Mouse (Mus musculus): ENCODE results near the gene Kcns3.

The Kcns3 gene

DNA sequence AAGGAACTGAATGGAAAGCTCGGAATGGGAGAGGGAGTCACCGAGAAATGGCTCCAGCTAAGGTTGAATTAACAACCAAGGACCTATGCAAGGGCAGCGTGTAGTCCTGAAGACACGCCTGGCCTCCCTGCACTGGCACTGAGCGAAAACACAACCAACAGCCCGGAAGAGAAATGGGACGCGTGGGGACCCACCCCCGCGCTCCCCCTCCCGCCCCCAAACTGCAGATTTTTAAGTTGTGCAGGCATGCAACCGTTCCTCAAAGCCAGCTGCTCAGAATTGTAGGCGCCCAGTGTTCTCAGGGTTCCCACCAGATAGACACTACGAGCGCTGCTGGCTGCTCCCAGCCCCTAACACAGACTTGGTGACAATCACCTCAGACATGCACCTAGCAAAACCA lies at the start of gene Kcns3:
Gene Kcns3, minus strand, starts transcription at position 42 of the 400 bp plus-strand sequence.
- no peak for DNase-seq (ENCODE audit: low spot score)

DNA sequence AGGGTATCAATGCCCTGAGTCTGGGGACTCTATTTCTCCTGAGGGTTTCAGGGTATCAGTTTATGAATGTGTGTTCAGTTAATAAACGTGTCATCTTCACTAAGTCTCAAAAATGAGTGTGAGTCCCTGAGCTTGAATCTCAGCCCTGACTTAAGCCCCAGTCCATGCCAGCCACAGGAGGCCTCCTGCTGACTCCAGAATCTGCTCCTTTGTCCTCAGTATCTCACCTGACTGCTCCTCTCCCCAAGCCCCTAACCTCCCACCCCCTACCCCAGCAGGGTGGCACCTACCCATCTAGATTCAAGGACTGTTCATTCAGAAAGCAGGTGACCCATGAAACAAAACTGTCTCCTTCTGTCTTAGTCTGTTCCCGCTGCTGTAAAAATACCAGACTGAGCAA lies 47.7 kb upstream of the Kcns3 start:
- DNase-seq (ENCODE audit: low spot score): no peak

DNA sequence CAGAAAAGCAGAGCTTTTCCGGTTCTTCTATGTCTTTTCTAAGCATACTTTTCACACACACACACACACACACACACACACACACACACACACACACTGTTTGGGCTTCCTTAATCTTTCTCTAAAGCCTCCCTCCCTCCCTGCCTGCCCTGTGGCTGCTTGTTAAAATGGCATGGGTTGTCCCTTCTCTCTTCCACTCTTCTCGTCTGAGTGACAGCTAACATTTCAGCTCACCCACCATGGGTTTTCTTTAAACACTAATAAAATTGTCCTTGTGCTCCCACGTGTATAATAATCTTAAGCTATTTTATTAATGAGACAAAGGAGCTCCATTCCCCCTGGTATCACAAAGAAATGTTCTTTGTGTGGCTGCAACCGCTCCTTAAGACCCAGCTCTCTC lies 47.2 kb upstream of the Kcns3 start:
- no peak for DNase-seq (ENCODE audit: low spot score)

GRCm38 (mm10) chr12:11196830-11197229 lies 46.0 kb upstream of the Kcns3 start:
- no peak for DNase-seq (ENCODE audit: low spot score)

DNA sequence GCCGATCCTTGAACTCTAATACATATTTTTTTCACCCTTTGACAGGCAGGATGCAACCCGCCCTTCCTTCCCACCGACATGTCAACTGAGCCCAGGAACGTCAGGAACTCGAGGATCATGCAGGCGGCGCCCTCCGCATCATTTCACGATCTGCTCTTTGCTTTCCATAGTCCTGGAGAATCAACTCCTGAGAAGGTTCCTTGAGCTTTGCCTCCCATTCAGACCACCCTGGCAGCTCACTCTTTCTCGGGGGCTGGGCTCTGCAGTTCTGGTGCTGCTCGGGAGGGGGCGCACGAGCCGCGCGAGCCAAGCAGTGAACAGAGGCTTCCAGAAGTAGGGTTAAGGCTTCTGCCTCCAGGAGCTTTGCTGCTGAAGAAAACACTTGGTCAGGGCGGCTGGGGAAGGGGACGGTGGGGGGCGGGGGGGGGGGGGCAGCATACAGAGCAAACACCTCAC lies 45.3 kb upstream of the Kcns3 start:
- no peak for DNase-seq (ENCODE audit: low spot score)

- no peak for DNase-seq (ENCODE audit: low spot score)
Measured at GRCm38 (mm10) chr12:11195031-11195430, 44.2 kb upstream of the Kcns3 start.

- DNase-seq (ENCODE audit: low spot score): peak; percentile 60
Measured at GRCm38 (mm10) chr12:11178486-11179154, 27.8 kb upstream of the Kcns3 start.

GRCm38 (mm10) chr12:11177408-11178394 lies 26.8 kb upstream of the Kcns3 start:
- no peak for DNase-seq (ENCODE audit: low spot score)

GRCm38 (mm10) chr12:11158670-11159069 lies 7.8 kb upstream of the Kcns3 start:
- no peak for DNase-seq (ENCODE audit: low spot score)

DNA sequence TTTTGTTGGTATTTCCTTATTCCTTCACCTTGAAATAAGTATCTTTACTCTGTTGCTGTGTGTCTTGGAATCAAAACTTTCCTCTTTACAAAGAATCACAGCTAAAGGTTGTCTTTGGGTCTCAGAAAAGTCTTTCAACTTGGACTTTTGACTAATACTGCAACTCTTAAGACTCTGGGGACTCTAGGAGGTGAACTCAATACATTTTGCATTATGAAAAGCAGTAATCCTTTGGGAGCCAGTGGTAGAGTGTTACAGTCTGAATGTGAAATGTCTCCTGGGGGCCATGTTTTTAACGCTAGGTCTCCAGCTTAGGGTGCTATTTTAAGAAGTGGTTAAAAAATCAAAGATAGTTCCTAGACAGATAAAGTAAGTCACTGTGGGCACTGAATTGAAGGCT lies 4.3 kb upstream of the Kcns3 start:
- DNase-seq (ENCODE audit: low spot score): no peak

DNA sequence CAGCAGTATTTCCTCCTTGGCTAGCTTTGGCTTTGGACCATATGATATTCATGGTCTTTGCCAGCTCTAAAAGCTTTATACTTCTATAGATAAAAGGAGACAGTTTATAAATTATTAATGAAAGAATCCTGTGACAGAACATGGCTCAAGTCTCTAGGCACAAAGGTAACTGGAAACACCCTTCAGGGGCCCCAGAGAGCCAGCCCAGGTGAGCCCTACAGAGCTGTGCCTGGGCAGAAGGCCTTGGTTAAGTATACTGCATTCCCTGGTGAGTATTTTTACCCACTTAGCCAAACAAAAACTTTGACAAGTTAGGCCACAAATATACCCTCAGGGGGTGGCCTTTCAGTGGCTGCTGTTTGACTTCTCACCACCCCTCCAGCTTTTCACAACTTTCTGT lies 2.7 kb upstream of the Kcns3 start:
- no peak for DNase-seq (ENCODE audit: low spot score)

- no peak for DNase-seq (ENCODE audit: low spot score)
Measured at GRCm38 (mm10) chr12:11150192-11150935, 492 bp downstream of the Kcns3 start.

DNA sequence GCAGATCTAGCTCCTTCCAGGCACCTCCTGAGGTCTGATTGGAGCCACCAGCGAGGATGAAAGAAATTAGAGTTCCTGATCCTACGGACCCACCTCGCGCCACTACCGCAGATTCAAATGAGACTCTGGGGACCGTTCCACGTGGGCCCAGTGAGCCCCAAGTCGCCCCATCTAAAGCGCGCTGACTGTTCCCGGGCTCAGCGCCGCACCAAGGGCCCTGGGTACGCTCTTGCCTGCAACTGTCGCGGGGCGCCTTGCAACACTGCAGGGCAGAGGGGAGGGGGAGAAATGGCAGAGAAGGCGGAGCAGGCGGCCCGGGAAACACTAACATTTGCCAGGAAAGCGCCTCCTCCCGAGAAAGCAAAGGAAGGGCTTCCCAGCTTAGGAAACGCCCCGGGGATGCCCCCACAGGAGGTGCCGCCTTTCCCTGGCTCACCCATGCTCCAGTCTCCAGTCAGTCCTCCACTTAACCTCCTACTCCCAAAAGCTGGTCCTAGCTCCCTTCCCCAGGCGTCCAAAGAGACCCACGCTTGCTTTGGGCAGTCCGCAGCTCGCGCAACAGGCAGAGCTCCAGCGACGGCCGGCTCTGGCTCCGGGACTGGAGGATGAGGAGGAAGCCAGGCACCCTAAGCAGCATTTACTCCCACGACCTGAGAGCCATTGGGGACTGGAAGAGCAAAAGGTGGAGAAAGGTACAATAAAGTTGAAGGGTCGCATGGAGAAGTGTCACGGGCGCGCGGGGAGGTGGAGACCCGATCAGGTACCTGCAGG lies 1.2 kb downstream of the Kcns3 start:
- no peak for DNase-seq (ENCODE audit: low spot score)

GRCm38 (mm10) chr12:11149121-11149420 lies 1.8 kb downstream of the Kcns3 start:
- DNase-seq (ENCODE audit: low spot score): no peak

GRCm38 (mm10) chr12:11144894-11145293 lies 6.0 kb downstream of the Kcns3 start:
- DNase-seq (ENCODE audit: low spot score): no peak

GRCm38 (mm10) chr12:11132418-11132817 lies 18.4 kb downstream of the Kcns3 start:
- no peak for DNase-seq (ENCODE audit: low spot score)

GRCm38 (mm10) chr12:11129188-11129587 lies 21.7 kb downstream of the Kcns3 start:
- DNase-seq (ENCODE audit: low spot score): no peak

DNA sequence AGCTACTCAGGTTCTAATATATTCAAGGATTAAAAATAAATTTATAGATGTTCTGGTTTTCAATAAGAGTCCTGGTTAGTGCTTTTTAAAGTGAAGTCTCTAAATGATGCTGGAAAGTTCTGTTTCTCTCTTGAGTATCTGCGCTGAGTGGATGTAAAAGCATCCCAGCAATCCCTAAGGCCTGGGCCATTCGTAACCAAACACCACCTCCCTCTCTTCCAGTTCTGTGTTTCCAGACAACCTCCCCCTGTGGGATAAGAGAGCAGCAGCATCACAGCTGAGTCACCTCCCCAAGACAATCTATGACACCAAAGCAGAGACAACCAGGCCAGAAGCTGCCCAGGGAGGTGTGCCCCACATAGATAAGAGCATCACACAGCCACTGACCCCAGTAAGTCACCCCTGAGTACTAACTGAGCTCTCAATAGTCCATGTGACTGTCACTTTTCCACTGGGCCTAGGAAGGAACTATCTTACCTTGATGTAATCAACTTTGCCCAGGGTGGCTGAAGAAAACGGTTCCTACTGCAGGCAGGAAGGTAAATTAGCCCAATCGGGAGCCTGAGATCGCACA lies 24.6 kb downstream of the Kcns3 start:
- no peak for DNase-seq (ENCODE audit: low spot score)

- no peak for DNase-seq (ENCODE audit: low spot score)
Measured at GRCm38 (mm10) chr12:11101565-11101964, 49.3 kb downstream of the Kcns3 start.

DNA sequence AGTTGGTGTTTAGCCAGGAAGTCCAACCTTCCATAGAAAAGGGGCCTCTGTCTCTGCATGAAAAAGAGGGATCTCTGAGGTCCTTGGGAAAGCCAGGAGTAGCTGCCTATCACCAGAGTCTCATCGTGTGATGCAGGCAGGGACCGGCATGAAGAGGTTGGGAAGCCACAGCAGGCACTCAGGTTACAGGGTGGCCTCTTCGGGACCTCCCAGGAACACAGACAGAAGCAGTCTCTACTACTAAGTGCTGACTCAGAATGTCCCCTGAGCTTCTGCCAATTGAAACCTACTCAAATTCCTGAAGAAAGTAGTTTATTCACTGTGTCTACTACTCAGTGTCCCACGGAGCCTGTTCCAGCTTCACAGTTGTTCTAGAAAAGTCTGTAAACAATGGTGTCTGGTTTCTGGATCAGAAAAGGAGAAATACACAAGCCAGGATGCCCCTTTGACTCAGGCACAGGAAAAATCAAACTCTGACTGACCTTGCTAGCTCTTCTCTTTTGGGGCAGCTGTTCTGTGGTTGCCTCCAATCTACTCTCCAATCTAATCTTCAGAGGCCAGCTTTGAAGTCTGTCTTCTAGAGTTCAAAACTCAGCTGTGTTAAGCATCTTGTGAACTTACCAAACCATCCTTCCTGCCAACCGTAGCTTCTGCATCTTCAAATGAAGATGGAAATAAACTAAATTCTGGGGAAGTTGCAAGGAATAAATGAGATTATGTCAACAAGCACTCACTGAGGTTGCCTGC lies 62.1 kb downstream of the Kcns3 start:
- DNase-seq (ENCODE audit: low spot score): no peak

DNA sequence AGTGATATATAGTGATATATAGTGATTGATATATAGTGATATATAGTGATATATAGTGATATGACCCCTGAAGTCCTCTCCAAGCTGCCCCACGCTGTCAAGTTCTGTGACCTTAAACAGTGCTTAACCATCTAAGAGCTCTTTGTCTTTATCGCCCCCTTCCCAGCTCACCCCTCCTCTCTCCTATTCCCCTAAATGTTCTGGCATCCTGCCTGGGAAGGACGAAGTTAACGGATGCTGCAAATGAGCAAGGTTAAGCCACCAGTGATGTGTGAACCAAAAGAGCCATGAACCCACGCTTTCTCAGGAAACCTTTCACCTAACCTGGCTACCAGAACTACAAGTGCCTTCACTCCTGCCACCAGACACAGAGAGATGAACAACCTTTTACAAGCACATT lies 64.0 kb downstream of the Kcns3 start:
- DNase-seq (ENCODE audit: low spot score): no peak

Data from MN1 (cell line).